Mouse (Mus musculus): ENCODE data around the gene Ppp1r1a.
A peak's percentile ranks its signal among the peaks of the same experiment; 100 is the strongest.

Gene Ppp1r1a

GRCm38 (mm10) chr15:103537822-103538213 lies at the start of gene Ppp1r1a:
Gene Ppp1r1a (minus strand): TSS chr15:103538003.
- DNase-seq = peak; percentile 43

DNA sequence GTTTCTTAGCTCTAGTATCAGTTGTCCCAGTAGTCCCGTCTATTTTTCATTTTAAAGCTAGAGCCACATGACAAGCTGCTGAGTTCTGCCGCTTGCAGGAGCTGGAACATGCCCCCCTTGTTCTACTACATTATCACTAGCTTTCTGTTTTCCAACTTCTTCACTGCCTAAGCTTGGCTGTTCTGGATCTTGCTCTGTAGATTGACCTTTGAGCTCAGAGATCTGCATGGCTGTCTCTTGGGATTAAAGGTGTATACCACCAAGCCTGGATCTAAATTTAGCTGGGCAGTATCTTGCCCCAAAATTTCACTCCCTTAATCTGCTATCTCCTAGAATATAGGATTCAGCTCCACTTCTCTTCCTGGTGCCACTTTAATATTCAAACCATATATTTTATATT lies 48.1 kb upstream of the Ppp1r1a start:
- no peak for DNase-seq

- DNase-seq = no peak
These were observed 27.2 kb upstream of the Ppp1r1a start, which contains the start of gene Glycam1 for GRCm38 (mm10) chr15:103564981-103565380. Gene Glycam1 (minus strand): TSS chr15:103565081.

DNA sequence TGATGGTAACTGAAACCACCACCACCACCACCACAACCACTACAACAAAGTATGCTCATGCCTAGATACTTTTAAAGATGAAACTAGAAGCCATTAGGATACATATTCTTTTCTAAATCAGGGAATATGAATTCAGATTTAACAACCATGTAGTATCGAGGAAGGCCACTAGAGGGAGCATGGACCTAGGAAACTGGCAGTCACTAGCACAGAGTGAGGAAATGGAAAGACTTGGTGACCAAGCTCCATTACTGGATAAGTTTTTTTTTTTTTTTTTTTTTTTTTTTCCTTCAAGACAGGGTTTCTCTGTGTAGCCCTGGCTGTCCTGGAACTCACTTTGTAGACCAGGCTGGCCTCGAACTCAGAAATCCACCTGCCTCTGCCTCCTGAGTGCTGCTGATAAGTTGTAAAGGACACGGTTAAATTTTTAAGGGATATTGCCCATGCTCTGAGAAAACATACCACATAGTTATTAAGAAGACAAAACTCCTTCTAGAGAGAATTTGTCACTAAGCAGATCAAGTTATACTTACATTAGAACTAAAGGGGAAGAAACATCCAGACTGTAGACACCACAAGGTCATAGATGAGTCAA lies 14.4 kb upstream of the Ppp1r1a start:
- DNase-seq = peak; percentile 43

DNA sequence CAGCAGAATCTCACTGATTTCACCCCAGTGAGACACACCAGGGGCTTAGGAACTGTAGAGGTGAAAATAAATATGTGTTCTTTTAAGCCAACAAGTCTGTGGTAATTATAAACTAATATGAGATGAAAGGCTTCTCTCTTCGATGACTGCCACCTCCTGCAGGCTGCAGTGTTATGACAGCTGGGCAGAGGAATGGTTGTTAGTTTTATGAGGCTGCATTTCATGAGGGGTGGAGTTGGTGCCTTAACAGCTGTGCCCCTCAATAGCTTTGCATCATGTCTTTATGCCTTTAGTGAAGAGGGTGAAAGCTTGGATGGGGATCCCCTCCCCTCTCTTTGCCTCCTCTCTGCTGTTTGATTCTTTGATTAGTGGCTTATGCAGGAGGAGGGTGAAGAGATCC lies 13.2 kb upstream of the Ppp1r1a start:
- DNase-seq = no peak

DNA sequence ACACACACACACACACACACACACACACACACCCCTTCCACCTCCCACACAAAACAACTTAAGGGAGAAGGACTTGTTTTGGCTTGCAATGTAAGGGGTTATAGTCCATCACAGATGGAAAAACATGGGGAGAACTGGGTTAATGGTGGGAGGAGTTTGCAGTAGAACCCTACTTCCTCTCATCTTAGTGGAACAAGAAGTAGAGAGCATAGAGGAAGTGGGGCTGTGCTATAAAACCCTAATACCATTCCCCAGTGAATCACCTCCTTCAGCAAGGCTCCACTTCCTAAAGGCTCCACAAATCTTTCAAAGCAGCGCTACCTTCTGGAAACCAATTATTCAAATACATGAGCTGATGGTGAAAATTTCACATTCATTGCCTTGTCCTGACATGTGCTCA lies 11.7 kb upstream of the Ppp1r1a start:
- no peak for DNase-seq

GRCm38 (mm10) chr15:103547983-103548382 lies 10.2 kb upstream of the Ppp1r1a start:
- DNase-seq = no peak

GRCm38 (mm10) chr15:103542526-103542925 lies 4.7 kb upstream of the Ppp1r1a start:
- no peak for DNase-seq

- DNase-seq = no peak
These were observed 2.8 kb upstream of the Ppp1r1a start for GRCm38 (mm10) chr15:103540646-103541045.

GRCm38 (mm10) chr15:103539259-103539658 lies 1.5 kb upstream of the Ppp1r1a start:
- no peak for DNase-seq

GRCm38 (mm10) chr15:103537011-103537821 lies 587 bp downstream of the Ppp1r1a start:
- DNase-seq = no peak

DNA sequence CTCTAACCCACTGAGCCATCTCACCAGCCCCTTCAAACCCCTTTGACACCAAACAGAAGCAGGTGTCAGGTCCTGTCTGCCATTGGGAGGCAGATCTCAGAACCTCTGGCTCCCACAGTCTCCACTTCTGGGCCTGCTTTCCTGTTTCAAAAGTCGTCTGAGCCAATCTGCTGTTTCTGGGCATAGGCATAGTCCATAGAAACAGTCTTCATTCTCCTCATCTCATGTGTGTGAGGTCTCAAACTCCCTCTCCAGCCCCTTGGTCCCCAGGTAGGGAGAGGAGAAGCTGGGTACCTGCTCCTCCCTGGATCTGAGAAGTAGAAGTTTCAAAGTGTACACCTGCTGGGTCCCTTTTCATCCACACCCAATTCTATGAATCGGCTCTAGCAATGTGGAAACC lies 1.3 kb downstream of the Ppp1r1a start:
- no peak for DNase-seq

DNA sequence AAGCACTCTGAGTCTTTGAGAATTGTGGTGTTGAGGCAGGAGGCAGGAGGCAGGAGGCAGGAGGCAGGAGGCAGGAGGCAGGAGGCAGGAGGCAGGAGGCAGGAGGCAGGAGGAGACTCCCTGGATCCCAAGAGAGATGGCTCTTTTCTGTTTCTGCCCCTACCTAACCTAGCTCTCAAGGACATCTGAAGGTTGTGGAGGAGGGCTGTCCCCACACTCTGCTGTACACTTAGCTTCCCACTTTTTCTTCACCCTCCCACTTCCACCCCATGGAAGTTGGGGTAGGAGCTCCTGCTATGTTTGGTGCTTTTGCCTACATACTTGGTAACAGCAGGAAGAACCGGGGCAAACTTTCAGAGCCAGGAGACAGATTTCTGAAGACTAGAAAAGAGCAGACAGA lies 2.0 kb downstream of the Ppp1r1a start:
- DNase-seq = no peak

DNA sequence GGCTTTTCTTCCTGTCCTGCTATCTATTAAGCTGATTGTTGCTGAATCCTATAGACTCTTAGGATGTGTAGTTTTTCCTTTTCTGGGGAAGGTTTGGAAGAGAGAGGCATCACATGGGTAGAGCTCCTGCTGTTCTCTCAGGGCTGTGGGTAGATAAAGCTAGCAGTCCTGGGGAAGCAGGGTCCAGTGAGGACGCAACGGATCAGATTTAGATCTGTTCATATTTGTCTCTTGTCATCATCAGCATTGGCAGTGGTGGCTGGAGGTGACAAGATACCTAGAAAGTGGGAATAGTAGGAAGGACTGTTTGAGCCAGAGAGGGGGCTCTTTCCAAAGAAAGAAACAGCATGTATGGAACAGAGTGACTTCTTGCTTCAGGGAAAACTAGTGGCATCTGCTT lies 2.8 kb downstream of the Ppp1r1a start:
- DNase-seq = no peak

DNA sequence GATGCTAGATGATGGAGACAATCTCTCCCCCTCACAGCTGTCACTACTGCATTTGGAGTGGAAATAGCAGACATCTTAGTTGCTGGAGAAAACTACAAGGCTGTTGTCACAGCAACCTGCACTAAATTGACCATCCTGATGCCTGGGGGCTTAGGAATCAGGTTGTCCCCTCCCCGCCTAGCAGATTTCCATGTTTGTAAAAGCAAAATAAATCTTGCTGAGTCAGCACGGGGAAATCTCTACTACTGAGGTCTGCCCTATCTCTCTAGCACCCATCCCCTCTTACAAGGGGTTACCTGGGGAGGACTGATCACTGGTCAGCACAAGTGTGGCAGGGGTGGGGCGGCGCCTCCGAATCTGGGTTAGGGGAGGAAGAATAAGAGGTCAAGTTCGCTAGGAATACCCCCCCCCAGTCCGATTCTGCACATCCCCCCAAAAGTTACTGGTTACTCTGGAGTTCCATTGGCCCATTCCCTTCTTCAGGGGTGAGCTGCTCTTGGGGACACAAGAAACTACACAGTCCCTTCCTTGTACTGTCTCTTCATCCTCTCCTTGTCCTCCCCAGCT lies 3.7 kb downstream of the Ppp1r1a start:
- no peak for DNase-seq

DNA sequence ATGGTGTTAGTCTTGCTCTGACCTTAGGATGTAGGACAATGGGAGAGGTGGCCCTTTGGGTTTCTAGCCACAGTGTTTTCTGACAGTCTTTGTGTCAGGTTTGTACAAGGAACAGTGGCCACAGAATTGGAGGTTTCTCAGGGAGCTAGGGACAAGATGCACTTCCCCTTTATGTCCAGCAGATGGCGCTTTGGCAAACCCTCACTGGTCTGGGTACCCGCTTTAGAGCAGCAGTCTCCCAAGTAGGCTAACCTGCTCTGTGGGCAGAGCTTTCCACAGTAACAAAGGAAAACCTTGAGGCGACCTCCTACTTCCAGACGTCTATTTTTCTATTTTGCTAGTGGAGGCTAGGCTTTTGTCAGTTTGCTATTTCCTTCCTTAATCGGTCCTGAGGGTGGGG lies 7.4 kb downstream of the Ppp1r1a start:
- DNase-seq = peak; percentile 46

- DNase-seq = no peak
These were observed 14.6 kb downstream of the Ppp1r1a start for GRCm38 (mm10) chr15:103523156-103523555.

DNA sequence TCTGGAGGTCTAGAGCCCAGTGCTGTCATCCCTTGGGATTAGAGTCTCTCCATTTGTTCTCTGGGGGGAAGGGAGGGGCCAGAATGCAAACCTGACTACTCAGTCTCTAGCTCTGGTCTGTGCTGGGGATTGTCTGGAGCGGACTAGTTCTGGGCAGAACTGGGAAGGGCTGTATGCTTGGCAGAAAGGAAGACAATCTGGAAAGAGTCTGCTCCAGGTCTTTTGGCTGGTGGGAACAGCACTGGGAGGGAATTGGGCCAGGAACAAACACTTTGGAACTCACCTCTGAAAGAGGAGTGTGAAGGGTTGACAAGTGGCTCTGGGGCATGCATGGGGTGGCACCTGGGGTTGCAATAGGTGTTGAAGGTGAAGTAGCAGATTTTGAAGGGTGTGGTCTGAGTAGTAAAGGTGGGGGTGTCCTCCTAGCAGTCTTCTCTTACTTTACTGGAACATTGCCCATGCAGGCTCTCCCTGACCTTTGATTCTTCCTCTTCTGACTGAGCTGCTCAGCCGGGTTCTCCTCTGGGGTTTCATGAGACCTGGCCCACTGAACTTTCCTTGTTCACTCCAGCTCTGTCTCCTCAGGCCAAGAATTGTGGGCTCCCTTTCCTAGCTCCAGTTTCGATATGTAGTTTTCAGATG lies 15.2 kb downstream of the Ppp1r1a start:
- DNase-seq = no peak

DNA sequence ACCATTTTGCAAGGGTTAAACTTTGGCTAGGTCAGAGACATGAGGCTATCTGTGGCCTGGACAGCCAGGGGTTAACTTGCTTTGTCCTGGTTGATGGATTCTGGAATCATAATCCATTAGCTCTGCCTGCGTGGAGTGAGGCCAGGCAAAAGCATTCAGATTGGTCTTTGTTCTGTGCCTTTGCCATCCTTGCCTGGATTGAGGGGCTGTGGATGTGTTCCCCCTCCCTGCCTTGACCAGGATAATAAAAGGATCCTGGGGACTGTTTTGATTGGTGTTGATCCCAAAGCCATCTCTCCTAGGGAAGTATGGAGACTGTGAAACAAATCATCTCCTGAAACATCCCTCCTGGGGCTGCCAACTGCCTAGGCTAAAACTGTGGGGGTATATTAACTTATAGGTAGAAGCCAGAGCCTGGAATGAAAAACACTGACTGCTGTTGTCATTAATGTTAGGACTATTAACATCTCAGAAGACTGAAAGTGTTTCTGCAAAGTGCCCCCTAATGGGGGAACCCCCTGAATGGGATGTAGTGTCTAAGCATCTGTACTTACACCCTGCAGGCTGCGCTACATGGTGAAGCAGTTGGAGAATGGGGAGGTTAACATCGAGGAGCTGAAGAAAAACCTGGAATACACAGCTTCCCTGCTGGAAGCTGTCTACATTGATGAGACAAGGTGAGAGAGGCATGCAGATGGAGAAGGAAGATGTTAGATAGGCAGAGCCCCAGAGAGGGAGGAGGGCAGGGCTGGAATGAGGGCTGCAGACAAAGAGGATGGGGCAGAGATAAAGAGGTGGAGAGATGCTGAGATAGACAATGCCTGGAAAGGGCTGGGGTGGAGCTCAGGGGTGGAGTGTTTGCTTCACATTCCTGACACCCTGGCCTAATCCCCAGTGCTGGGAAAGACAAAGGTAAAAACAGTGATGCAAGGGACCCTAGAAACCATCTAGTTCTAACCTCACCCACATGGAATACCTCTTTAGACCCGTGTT lies 18.1 kb downstream of the Ppp1r1a start:
- no peak for DNase-seq

DNA sequence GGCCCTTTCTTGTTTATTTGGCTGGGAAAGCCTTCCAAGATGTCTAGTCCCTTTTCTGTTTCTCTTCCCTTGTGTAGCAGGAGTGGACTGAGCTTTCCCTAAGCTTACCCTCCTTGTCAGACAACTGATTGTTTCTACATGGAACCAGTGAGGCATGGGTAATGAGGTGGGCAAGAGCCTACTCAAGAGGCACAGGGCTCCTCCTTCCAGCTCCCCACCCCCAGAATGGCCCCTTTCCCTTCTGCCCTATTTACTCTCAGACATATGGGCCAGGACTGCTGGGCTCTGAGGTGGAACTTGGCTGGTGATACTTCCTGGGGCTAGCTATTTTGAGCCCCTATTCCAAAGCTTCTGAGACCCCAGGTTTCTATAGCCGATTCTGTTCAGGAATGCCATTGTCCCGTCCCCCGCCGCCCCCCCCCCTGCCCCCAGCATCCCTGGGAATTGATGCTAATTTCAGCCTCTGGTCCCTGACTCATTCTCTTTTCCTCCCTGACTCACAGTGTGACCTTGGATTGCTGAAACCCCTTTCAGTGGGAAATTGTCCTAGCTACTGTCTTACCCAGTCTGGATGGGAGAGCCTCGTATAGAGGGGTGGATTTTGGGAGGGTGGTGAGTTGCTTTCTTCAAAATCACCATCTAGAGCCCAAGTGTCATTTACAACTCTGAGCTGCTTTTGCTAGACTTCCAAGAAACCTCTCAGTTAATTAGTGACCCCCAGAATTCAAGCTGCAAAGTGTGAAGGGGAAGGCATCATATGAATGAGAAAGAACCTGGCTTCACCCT lies 19.0 kb downstream of the Ppp1r1a start:
- DNase-seq = no peak

GRCm38 (mm10) chr15:103514914-103515313 lies 22.9 kb downstream of the Ppp1r1a start:
- no peak for DNase-seq

DNA sequence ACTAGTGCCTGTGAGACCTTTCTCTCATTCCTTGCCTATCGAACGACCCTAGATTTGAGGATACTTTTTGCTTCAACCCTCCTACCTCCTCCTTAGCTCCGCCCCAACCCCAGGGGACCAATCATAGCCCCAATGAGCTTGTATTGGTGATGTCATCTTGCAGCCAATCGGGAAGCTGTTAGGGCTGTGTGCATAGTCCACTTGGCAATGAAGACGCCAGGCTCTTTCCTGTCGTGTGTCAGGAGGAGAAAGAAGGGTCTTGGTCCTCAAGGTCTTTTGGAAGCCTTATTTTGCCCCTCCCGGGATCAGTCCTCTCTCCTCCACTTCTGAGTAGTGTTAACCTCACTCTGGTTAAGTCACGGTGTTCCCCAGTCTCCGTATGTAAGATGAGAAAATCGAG lies 23.7 kb downstream of the Ppp1r1a start:
- DNase-seq = peak; percentile 75
